ENCODE assay signal across 16 mouse cellular contexts in genomic region chr16:92254316-92254715, GRCm38 (mm10).
"Had no signal": no experiment of that assay in that cellular context is flagged by ENCODE, and none has a peak within 500 bp of the region (broad histone marks: within the 10 kb centered on the region; RNA-seq: fewer than 3 reads in every experiment).

No protein-coding gene starts in this region.

- DNase-seq: heart, postnatal 10 days; heart, postnatal 14 days; heart, postnatal 36 days; heart, postnatal 4 days; kidney, adult 11 months; kidney, adult 18-20 months; kidney, adult 2 months; kidney, adult 8-10 months; kidney, adult 9 months; kidney, postnatal 10 days; kidney, postnatal 14 days; kidney, postnatal 25 days; kidney, postnatal 36 days; kidney, postnatal 4 days; layer of hippocampus, adult 9-11 months; layer of hippocampus, postnatal 36 days had no signal
